Mouse (Mus musculus): Measurements from ENCODE around the gene Ephb1. TPM values are rescaled to one million over a fixed set of nuclear protein-coding genes. Genes with fewer than 3 reads are reported as not detected.

The Ephb1 gene
- polyA plus RNA-seq, 1 experiment from 2014 or later: 0.22 TPM

DNA sequence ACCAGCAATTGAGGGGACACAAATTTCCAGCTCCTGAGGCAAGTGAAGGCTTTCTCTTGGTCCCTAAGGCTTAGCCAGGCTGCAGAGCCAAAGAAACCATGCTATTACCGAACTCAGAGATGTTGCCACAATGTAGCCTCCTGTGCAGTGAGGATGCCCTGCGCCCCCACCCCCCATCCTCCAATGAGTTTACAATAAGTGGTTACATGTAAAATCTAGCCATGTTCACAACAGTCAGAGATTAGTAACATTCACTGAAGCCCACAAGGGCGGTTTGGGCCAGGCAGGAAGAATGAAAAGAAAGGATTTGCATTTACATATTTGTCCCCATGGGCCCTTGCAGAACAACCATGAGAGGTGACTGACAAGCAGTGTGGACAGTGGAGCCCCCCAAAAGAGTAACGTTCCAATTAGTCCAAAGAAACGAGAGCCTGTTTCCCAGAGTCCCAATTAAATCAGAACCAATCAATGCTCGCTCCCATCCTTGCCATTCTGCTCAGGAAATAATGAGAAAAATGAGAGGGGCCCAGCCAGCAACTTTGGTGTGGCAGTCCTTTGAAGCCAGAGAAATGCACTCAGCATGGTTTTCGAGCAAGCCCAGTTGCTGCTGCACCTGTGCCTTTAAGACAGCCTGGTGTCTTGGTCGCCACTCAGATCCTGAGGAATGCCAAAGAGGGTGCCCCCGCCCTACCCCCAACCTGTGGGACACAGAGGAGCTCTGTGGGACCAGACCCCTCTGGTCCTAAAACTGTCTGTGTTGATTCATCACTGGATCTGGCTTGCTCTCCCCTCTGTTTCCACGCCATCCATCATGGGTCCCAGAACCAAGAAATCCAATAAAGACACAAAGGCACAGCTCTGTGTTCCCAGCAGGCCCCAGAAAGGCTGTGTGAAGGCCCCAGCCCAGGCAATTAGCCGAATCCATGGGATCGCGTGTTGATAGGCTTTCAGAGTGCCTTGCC is 161.5 kb downstream of the Ephb1 start:
- Histone ChIP-seq H3K9me3 (replicated peaks; ENCODE audit: control insufficient read depth, low read length) (no peaks in the 10 kb centered on the region), H3K27ac (ENCODE audit: low read length) (no peak overlapping the region), H3K4me2 (ENCODE audit: low read depth, low read length) (no peak overlapping the region), H3K9ac (ENCODE audit: low read depth, low read length) (no peak overlapping the region), H3K4me3 (ENCODE audit: low read depth, low read length) (no peak overlapping the region), H3K27me3 (ENCODE audit: control insufficient read depth, insufficient read depth, low read depth, low read length) (no peaks in the 10 kb centered on the region), H3K4me1 (ENCODE audit: control insufficient read depth, low read depth, low read length) (no peaks in the 10 kb centered on the region), H3K36me3 (ENCODE audit: control insufficient read depth, insufficient read depth) (no peaks in the 10 kb centered on the region)
- WGBS (ENCODE audit: insufficient replicate concordance): 52% methylated on average over 13 of the region's 13 CpGs
- ATAC-seq (ENCODE audit: low read depth): no peak

DNA sequence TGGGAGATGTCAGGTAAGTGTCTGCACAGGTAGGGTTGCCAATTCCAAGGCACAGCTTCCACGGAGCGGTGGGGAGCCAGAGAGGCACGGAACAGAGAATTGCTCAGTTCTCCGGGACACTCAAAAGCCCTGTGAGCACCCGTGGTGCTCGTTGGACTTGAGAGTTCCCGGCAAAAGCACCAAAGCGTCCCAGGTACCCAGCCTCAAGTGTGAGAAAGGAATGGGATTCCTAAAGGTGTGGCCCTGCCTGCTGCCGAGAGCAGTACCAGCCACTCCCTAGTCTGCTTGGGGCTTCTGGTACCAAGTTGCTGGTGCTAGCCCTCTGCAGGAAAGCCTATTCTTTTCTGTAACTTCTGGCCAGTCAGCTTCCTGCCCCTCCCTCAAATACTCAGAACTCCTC is 164.4 kb downstream of the Ephb1 start:
- no peaks in the 10 kb centered on the region for H3K36me3 ChIP-seq (ENCODE audit: control insufficient read depth, insufficient read depth)
- H3K27me3 ChIP-seq (ENCODE audit: control insufficient read depth, insufficient read depth, low read depth, low read length): no peaks in the 10 kb centered on the region
- H3K9ac ChIP-seq (ENCODE audit: low read depth, low read length): no peak overlapping the region
- H3K4me2 ChIP-seq (ENCODE audit: low read depth, low read length): no peak overlapping the region
- no peaks in the 10 kb centered on the region for H3K9me3 ChIP-seq (replicated peaks; ENCODE audit: control insufficient read depth, low read length)
- no peaks in the 10 kb centered on the region for H3K4me1 ChIP-seq (ENCODE audit: control insufficient read depth, low read depth, low read length)
- WGBS (ENCODE audit: insufficient replicate concordance): 58% methylated on average over 9 of the region's 9 CpGs
- H3K27ac ChIP-seq (ENCODE audit: low read length): no peak overlapping the region
- H3K4me3 ChIP-seq (ENCODE audit: low read depth, low read length): no peak overlapping the region
- ATAC-seq (ENCODE audit: low read depth): no peak

DNA sequence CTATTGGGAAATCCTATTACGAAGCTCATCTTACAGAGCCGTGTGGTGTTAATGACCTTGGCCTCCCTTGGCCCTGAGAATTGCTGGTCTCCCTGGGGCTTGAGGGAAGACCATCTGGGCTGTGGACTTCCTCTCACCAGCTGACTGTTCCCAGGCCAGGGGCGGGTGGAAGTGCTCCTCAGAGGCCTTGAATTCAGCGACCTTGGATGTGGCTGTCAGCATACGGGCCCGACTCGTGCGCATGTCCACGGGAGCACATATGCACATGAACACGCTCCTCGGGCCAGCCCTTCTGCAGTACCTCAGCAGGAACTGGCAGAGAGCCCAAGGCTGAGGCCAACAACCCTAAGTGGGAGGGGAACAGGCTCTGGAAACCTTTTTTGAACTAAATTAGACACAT is 165.1 kb downstream of the Ephb1 start:
- Histone ChIP-seq H3K4me3 (ENCODE audit: low read depth, low read length) (no peak overlapping the region), H3K27me3 (ENCODE audit: control insufficient read depth, insufficient read depth, low read depth, low read length) (no peaks in the 10 kb centered on the region), H3K4me2 (ENCODE audit: low read depth, low read length) (no peak overlapping the region), H3K27ac (ENCODE audit: low read length) (no peak overlapping the region), H3K4me1 (ENCODE audit: control insufficient read depth, low read depth, low read length) (no peaks in the 10 kb centered on the region), H3K9me3 (replicated peaks; ENCODE audit: control insufficient read depth, low read length) (no peaks in the 10 kb centered on the region), H3K36me3 (ENCODE audit: control insufficient read depth, insufficient read depth) (no peaks in the 10 kb centered on the region), H3K9ac (ENCODE audit: low read depth, low read length) (no peak overlapping the region)
- ATAC-seq (ENCODE audit: low read depth): no peak
- WGBS (ENCODE audit: insufficient replicate concordance): 53% methylated on average over 11 of the region's 11 CpGs

DNA sequence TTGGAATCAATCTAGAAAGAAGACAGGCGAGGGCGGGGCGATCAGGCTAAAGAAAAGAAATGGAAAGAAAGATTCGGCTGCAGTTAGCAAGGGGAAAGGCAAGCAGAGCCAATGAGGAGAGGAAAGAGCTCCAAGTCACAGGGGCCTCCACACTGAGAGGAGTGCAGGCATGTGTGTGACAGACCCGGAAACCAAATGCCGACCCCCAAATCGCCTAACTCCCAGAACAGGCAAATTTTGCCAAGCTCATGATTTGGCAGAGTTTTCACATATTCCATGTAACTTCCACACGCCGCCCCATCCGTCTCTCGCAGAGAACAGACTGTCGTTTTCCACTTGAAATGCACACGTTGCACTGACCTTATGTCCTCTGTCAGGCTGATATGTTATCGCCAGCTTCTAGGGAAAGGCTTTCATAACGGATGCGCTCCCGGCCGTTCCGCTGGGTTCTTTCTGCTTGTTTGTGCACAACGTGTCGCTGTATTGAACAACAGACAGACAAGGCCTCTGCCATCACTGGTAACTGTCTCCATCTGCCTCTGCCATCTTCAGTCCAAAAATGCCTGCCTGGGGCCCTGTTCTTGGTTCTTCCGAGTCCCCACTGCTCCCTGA is 170.7 kb downstream of the Ephb1 start:
- H3K27me3 ChIP-seq (ENCODE audit: control insufficient read depth, insufficient read depth, low read depth, low read length): no peaks in the 10 kb centered on the region
- no peaks in the 10 kb centered on the region for H3K4me1 ChIP-seq (ENCODE audit: control insufficient read depth, low read depth, low read length)
- H3K9ac ChIP-seq (ENCODE audit: low read depth, low read length): no peak overlapping the region
- ATAC-seq (ENCODE audit: low read depth): no peak
- no peak overlapping the region for H3K4me2 ChIP-seq (ENCODE audit: low read depth, low read length)
- no peak overlapping the region for H3K4me3 ChIP-seq (ENCODE audit: low read depth, low read length)
- WGBS (ENCODE audit: insufficient replicate concordance): 62% methylated on average over 22 of the region's 22 CpGs
- no peaks in the 10 kb centered on the region for H3K9me3 ChIP-seq (replicated peaks; ENCODE audit: control insufficient read depth, low read length)
- no peaks in the 10 kb centered on the region for H3K36me3 ChIP-seq (ENCODE audit: control insufficient read depth, insufficient read depth)
- no peak overlapping the region for H3K27ac ChIP-seq (ENCODE audit: low read length)

DNA sequence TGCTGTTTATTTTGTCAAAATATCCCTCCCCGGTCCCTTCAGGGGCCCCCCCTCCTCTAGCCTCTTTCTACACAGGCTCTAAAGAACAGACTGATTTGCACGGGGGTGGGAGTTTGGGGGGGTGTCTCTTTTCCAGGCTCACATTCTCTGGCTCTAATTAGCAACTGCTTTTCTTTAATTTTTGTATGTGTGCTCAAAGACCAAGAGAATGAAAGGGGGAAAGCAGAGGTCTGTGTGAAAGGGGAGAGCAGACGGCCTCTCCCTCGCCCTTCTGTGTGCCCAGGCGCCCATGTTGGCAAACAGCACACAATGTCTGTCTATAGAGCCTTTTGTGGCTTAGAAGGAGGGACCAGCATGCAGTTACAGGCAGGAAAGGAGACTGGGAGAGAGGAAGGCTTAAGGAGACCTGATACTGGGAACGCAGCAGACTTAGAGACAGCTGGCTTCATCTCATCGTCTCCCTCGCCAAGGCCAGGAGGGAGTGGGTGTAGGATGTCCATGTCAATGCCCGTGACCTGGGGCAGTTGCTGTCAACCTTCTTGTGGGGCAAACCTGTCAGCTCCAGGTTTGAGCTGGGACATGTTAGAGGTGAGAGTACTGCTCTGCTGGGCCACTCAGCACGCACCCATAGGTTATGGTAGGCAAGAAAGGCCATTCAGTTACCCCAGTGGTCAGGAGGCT is 172.5 kb downstream of the Ephb1 start:
- WGBS (ENCODE audit: insufficient replicate concordance): 61% methylated on average over 10 of the region's 10 CpGs
- no peak overlapping the region for H3K27ac ChIP-seq (ENCODE audit: low read length)
- no peaks in the 10 kb centered on the region for H3K36me3 ChIP-seq (ENCODE audit: control insufficient read depth, insufficient read depth)
- ATAC-seq (ENCODE audit: low read depth): no peak
- H3K9me3 ChIP-seq (replicated peaks; ENCODE audit: control insufficient read depth, low read length): no peaks in the 10 kb centered on the region
- no peak overlapping the region for H3K4me3 ChIP-seq (ENCODE audit: low read depth, low read length)
- no peak overlapping the region for H3K9ac ChIP-seq (ENCODE audit: low read depth, low read length)
- no peaks in the 10 kb centered on the region for H3K27me3 ChIP-seq (ENCODE audit: control insufficient read depth, insufficient read depth, low read depth, low read length)
- no peaks in the 10 kb centered on the region for H3K4me1 ChIP-seq (ENCODE audit: control insufficient read depth, low read depth, low read length)
- no peak overlapping the region for H3K4me2 ChIP-seq (ENCODE audit: low read depth, low read length)

- Histone ChIP-seq H3K27ac (ENCODE audit: low read length) (no peak overlapping the region), H3K9ac (ENCODE audit: low read depth, low read length) (no peak overlapping the region), H3K4me3 (ENCODE audit: low read depth, low read length) (no peak overlapping the region), H3K4me1 (ENCODE audit: control insufficient read depth, low read depth, low read length) (no peaks in the 10 kb centered on the region), H3K36me3 (ENCODE audit: control insufficient read depth, insufficient read depth) (no peaks in the 10 kb centered on the region), H3K4me2 (ENCODE audit: low read depth, low read length) (no peak overlapping the region), H3K27me3 (ENCODE audit: control insufficient read depth, insufficient read depth, low read depth, low read length) (no peaks in the 10 kb centered on the region), H3K9me3 (replicated peaks; ENCODE audit: control insufficient read depth, low read length) (no peaks in the 10 kb centered on the region)
- no peak for ATAC-seq (ENCODE audit: low read depth)
- 32% methylated on average over 3 of the region's 3 CpGs for WGBS (ENCODE audit: insufficient replicate concordance)
These were observed 173.2 kb downstream of the Ephb1 start for GRCm38 (mm10) chr9:102181276-102181675.

DNA sequence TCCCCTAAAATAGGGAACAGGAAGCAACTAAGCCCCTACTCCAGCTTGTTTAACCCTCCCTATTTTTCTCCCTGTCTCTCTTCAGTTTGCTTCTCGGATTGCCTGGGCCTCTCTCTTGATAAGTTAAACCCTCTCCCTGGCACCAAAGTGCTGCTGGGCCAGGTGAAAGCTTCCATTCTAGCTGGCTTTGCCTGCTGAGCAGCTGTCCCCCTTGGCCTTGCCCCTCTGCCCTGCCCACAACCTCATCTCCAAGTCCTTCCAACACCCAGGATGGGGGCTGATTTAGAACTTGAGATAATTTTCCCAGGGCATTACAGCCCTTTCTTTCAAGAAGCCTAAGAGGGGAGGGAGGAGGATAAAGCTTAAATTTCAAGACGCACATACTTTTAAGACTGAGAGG is 174.0 kb downstream of the Ephb1 start:
- no peaks in the 10 kb centered on the region for H3K4me1 ChIP-seq (ENCODE audit: control insufficient read depth, low read depth, low read length)
- no peak overlapping the region for H3K4me2 ChIP-seq (ENCODE audit: low read depth, low read length)
- no peaks in the 10 kb centered on the region for H3K27me3 ChIP-seq (ENCODE audit: control insufficient read depth, insufficient read depth, low read depth, low read length)
- no peaks in the 10 kb centered on the region for H3K36me3 ChIP-seq (ENCODE audit: control insufficient read depth, insufficient read depth)
- no peak overlapping the region for H3K9ac ChIP-seq (ENCODE audit: low read depth, low read length)
- H3K9me3 ChIP-seq (replicated peaks; ENCODE audit: control insufficient read depth, low read length): no peaks in the 10 kb centered on the region
- 47% methylated on average over 2 of the region's 2 CpGs for WGBS (ENCODE audit: insufficient replicate concordance)
- no peak overlapping the region for H3K27ac ChIP-seq (ENCODE audit: low read length)
- no peak overlapping the region for H3K4me3 ChIP-seq (ENCODE audit: low read depth, low read length)
- no peak for ATAC-seq (ENCODE audit: low read depth)

GRCm38 (mm10) chr9:102180070-102180469 is 174.4 kb downstream of the Ephb1 start:
- no peak for ATAC-seq (ENCODE audit: low read depth)
- H3K27ac ChIP-seq (ENCODE audit: low read length): no peak overlapping the region
- H3K4me2 ChIP-seq (ENCODE audit: low read depth, low read length): no peak overlapping the region
- H3K4me1 ChIP-seq (ENCODE audit: control insufficient read depth, low read depth, low read length): no peaks in the 10 kb centered on the region
- H3K36me3 ChIP-seq (ENCODE audit: control insufficient read depth, insufficient read depth): no peaks in the 10 kb centered on the region
- no peaks in the 10 kb centered on the region for H3K27me3 ChIP-seq (ENCODE audit: control insufficient read depth, insufficient read depth, low read depth, low read length)
- no peak overlapping the region for H3K4me3 ChIP-seq (ENCODE audit: low read depth, low read length)
- H3K9ac ChIP-seq (ENCODE audit: low read depth, low read length): no peak overlapping the region
- WGBS (ENCODE audit: insufficient replicate concordance): 53% methylated on average over 2 of the region's 2 CpGs
- no peaks in the 10 kb centered on the region for H3K9me3 ChIP-seq (replicated peaks; ENCODE audit: control insufficient read depth, low read length)

DNA sequence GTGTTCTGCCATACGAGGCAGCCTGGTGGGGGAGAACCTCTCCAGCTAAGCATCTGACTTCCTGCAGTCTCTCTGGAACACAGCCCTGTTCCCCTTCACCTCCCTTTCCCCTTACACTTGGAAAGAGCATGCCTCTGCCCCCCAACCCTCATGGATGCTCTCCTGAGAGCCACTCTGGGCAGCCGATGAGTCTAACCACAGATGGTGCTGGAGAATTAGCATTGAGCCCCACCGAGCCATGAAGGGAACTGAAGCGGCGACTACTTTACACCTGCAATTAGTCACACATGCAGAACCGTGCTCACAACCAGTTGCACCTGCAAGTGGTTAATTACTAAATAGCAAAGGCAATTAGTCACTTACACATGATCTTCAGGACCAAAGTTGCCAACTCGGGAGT is 184.8 kb downstream of the Ephb1 start:
- no peaks in the 10 kb centered on the region for H3K36me3 ChIP-seq (ENCODE audit: control insufficient read depth, insufficient read depth)
- H3K4me2 ChIP-seq (ENCODE audit: low read depth, low read length): no peak overlapping the region
- H3K27ac ChIP-seq (ENCODE audit: low read length): no peak overlapping the region
- no peaks in the 10 kb centered on the region for H3K27me3 ChIP-seq (ENCODE audit: control insufficient read depth, insufficient read depth, low read depth, low read length)
- H3K9ac ChIP-seq (ENCODE audit: low read depth, low read length): no peak overlapping the region
- WGBS (ENCODE audit: insufficient replicate concordance): 64% methylated on average over 7 of the region's 7 CpGs
- no peaks in the 10 kb centered on the region for H3K4me1 ChIP-seq (ENCODE audit: control insufficient read depth, low read depth, low read length)
- no peaks in the 10 kb centered on the region for H3K9me3 ChIP-seq (replicated peaks; ENCODE audit: control insufficient read depth, low read length)
- H3K4me3 ChIP-seq (ENCODE audit: low read depth, low read length): no peak overlapping the region
- no peak for ATAC-seq (ENCODE audit: low read depth)
